Mouse (Mus musculus): ENCODE results near the gene Cd6. TPM values are rescaled to one million over a fixed set of nuclear protein-coding genes. Genes with fewer than 3 reads are reported as not detected.

Cd6 gene
- polyA plus RNA-seq, 1 experiment from 2014 or later, result 0.07 TPM

GRCm38 (mm10) chr19:10793044-10793443 lies 36.8 kb downstream of the Cd6 start:
- Histone ChIP-seq H3K4me1 (replicated peaks; ENCODE audit: control insufficient read depth, insufficient read depth) (no peaks in the 10 kb centered on the region), H3K4me2 (replicated peaks; ENCODE audit: low read depth) (no peak overlapping the region), H3K27me3 (ENCODE audit: control insufficient read depth, insufficient read depth, low read length) (no peaks in the 10 kb centered on the region), H3K9ac (ENCODE audit: low read length) (no peak overlapping the region), H3K36me3 (ENCODE audit: control insufficient read depth, insufficient read depth, low read length) (no peaks in the 10 kb centered on the region), H3K9me3 (ENCODE audit: control insufficient read depth, low read length) (no peaks in the 10 kb centered on the region), H3K27ac (replicated peaks) (no peak overlapping the region), H3K4me3 (ENCODE audit: low read depth, low read length) (no peak overlapping the region)
- 41% methylated on average over 3 of the region's 3 CpGs for WGBS
- TF ChIP-seq EP300 (optimal IDR thresholded peaks at IDR 0.05) (no peak), CTCF (IDR thresholded peaks at IDR 0.05; ENCODE audit: low read depth) (no peak)
- no peak for DNase-seq (ENCODE audit: low spot score)
- ATAC-seq (ENCODE audit: low FRiP score, low TSS enrichment), result no peak

GRCm38 (mm10) chr19:10790323-10790722 lies 39.5 kb downstream of the Cd6 start:
- Histone ChIP-seq H3K27ac (replicated peaks) (no peak overlapping the region), H3K36me3 (ENCODE audit: control insufficient read depth, insufficient read depth, low read length) (no peaks in the 10 kb centered on the region), H3K27me3 (ENCODE audit: control insufficient read depth, insufficient read depth, low read length) (no peaks in the 10 kb centered on the region), H3K4me3 (ENCODE audit: low read depth, low read length) (no peak overlapping the region), H3K4me1 (replicated peaks; ENCODE audit: control insufficient read depth, insufficient read depth) (no peaks in the 10 kb centered on the region), H3K9ac (ENCODE audit: low read length) (no peak overlapping the region), H3K4me2 (replicated peaks; ENCODE audit: low read depth) (no peak overlapping the region), H3K9me3 (ENCODE audit: control insufficient read depth, low read length) (no peaks in the 10 kb centered on the region)
- 72% methylated on average over 9 of the region's 9 CpGs for WGBS
- TF ChIP-seq CTCF (IDR thresholded peaks at IDR 0.05; ENCODE audit: low read depth) (no peak), EP300 (optimal IDR thresholded peaks at IDR 0.05) (no peak)
- no peak for DNase-seq (ENCODE audit: low spot score)
- ATAC-seq (ENCODE audit: low FRiP score, low TSS enrichment), result no peak

- H3K4me1 ChIP-seq (replicated peaks; ENCODE audit: control insufficient read depth, insufficient read depth), result no peaks in the 10 kb centered on the region
- DNase-seq (ENCODE audit: low spot score), result no peak
- H3K9me3 ChIP-seq (ENCODE audit: control insufficient read depth, low read length), result no peaks in the 10 kb centered on the region
- no peak overlapping the region for H3K27ac ChIP-seq (replicated peaks)
- TF ChIP-seq EP300 (optimal IDR thresholded peaks at IDR 0.05) (no peak), CTCF (IDR thresholded peaks at IDR 0.05; ENCODE audit: low read depth) (no peak)
- WGBS, result 76% methylated on average over 9 of the region's 9 CpGs
- no peak for ATAC-seq (ENCODE audit: low FRiP score, low TSS enrichment)
- no peak overlapping the region for H3K4me2 ChIP-seq (replicated peaks; ENCODE audit: low read depth)
- no peak overlapping the region for H3K9ac ChIP-seq (ENCODE audit: low read length)
- H3K27me3 ChIP-seq (ENCODE audit: control insufficient read depth, insufficient read depth, low read length), result no peaks in the 10 kb centered on the region
- H3K4me3 ChIP-seq (ENCODE audit: low read depth, low read length), result no peak overlapping the region
- no peaks in the 10 kb centered on the region for H3K36me3 ChIP-seq (ENCODE audit: control insufficient read depth, insufficient read depth, low read length)
Measured at GRCm38 (mm10) chr19:10788242-10788641, 41.6 kb downstream of the Cd6 start.

GRCm38 (mm10) chr19:10787406-10787805 lies 42.5 kb downstream of the Cd6 start:
- Histone ChIP-seq H3K27me3 (ENCODE audit: control insufficient read depth, insufficient read depth, low read length) (no peaks in the 10 kb centered on the region), H3K9me3 (ENCODE audit: control insufficient read depth, low read length) (no peaks in the 10 kb centered on the region), H3K4me1 (replicated peaks; ENCODE audit: control insufficient read depth, insufficient read depth) (no peaks in the 10 kb centered on the region), H3K27ac (replicated peaks) (no peak overlapping the region), H3K36me3 (ENCODE audit: control insufficient read depth, insufficient read depth, low read length) (no peaks in the 10 kb centered on the region), H3K4me3 (ENCODE audit: low read depth, low read length) (no peak overlapping the region), H3K9ac (ENCODE audit: low read length) (no peak overlapping the region), H3K4me2 (replicated peaks; ENCODE audit: low read depth) (no peak overlapping the region)
- TF ChIP-seq CTCF (IDR thresholded peaks at IDR 0.05; ENCODE audit: low read depth) (no peak), EP300 (optimal IDR thresholded peaks at IDR 0.05) (no peak)
- DNase-seq (ENCODE audit: low spot score), result no peak
- 77% methylated on average over 4 of the region's 4 CpGs for WGBS
- no peak for ATAC-seq (ENCODE audit: low FRiP score, low TSS enrichment)

- Histone ChIP-seq H3K4me3 (ENCODE audit: low read depth, low read length) (no peak overlapping the region), H3K9ac (ENCODE audit: low read length) (no peak overlapping the region), H3K9me3 (ENCODE audit: control insufficient read depth, low read length) (no peaks in the 10 kb centered on the region), H3K4me2 (replicated peaks; ENCODE audit: low read depth) (no peak overlapping the region), H3K4me1 (replicated peaks; ENCODE audit: control insufficient read depth, insufficient read depth) (no peaks in the 10 kb centered on the region), H3K36me3 (ENCODE audit: control insufficient read depth, insufficient read depth, low read length) (no peaks in the 10 kb centered on the region), H3K27ac (replicated peaks) (no peak overlapping the region), H3K27me3 (ENCODE audit: control insufficient read depth, insufficient read depth, low read length) (no peaks in the 10 kb centered on the region)
- TF ChIP-seq CTCF (IDR thresholded peaks at IDR 0.05; ENCODE audit: low read depth), result no peak
- TF ChIP-seq EP300 (optimal IDR thresholded peaks at IDR 0.05), result no peak
- no peak for ATAC-seq (ENCODE audit: low FRiP score, low TSS enrichment)
- DNase-seq (ENCODE audit: low spot score), result no peak
- 84% methylated on average over 6 of the region's 6 CpGs for WGBS
Measured at GRCm38 (mm10) chr19:10786753-10787152, 43.1 kb downstream of the Cd6 start.

- DNase-seq (ENCODE audit: low spot score), result no peak
- H3K27ac ChIP-seq (replicated peaks), result no peak overlapping the region
- 63% methylated on average over 10 of the region's 10 CpGs for WGBS
Measured at GRCm38 (mm10) chr19:10784796-10785459, 44.9 kb downstream of the Cd6 start.

More at GRCm38 (mm10) chr19:10784796-10785459, 44.9 kb downstream of the Cd6 start:
- no peak; the same call in 1 of the 2 replicates for ATAC-seq (ENCODE audit: low FRiP score, low TSS enrichment)
- H3K27me3 ChIP-seq (ENCODE audit: control insufficient read depth, insufficient read depth, low read length), result no peaks in the 10 kb centered on the region
- H3K4me3 ChIP-seq (ENCODE audit: low read depth, low read length), result no peak overlapping the region
- no peak for TF ChIP-seq EP300 (optimal IDR thresholded peaks at IDR 0.05)
- no peak for TF ChIP-seq CTCF (IDR thresholded peaks at IDR 0.05; ENCODE audit: low read depth)
- H3K4me1 ChIP-seq (replicated peaks; ENCODE audit: control insufficient read depth, insufficient read depth), result no peaks in the 10 kb centered on the region
- H3K4me2 ChIP-seq (replicated peaks; ENCODE audit: low read depth), result no peak overlapping the region
- no peaks in the 10 kb centered on the region for H3K9me3 ChIP-seq (ENCODE audit: control insufficient read depth, low read length)
- no peak overlapping the region for H3K9ac ChIP-seq (ENCODE audit: low read length)
- H3K36me3 ChIP-seq (ENCODE audit: control insufficient read depth, insufficient read depth, low read length), result no peaks in the 10 kb centered on the region
